Mouse (Mus musculus): ENCODE measurements around the gene Mpp3. TPM values are rescaled to one million over a fixed set of nuclear protein-coding genes. Genes with fewer than 3 reads are reported as not detected.

The Mpp3 gene
- polyA plus RNA-seq, 1 experiment from 2014 or later, result 3.5 TPM

DNA sequence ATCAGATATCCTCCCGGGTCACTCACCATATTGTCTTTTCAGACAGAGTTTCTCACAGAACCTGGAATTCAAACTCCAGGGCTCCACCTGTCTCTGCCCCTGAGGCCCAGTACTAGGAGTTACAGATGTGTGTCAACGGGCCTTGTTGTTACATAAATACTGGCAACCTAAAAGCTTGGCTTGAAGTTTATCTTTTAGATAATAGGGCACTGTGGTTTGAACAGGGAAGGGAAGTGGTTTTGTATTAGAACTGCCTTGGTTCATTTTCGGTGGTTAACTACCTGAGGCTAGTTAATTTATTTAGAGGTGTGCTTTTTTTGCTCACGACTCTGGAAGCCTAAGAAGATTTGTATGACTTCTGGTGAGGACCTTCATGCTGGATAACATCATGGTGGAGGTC is 74.8 kb downstream of the Mpp3 start:
- no peak for TF ChIP-seq CTCF (IDR thresholded peaks at IDR 0.05; ENCODE audit: low read depth)
- H3K4me2 ChIP-seq (ENCODE audit: low read length), result no peak overlapping the region
- H3K36me3 ChIP-seq (ENCODE audit: insufficient read depth, low read length), result no peaks in the 10 kb centered on the region
- no peak overlapping the region for H3K27ac ChIP-seq
- no peak overlapping the region for H3K4me3 ChIP-seq (replicated peaks; ENCODE audit: low read depth, low read length)
- DNase-seq (ENCODE audit: low spot score) (no peak), ATAC-seq (replicated peaks; ENCODE audit: low FRiP score, low read depth) (no peak)
- H3K27me3 ChIP-seq (ENCODE audit: insufficient read depth, low read length), result no peaks in the 10 kb centered on the region
- no peaks in the 10 kb centered on the region for H3K9me3 ChIP-seq (replicated peaks; ENCODE audit: low read length)
- no peaks in the 10 kb centered on the region for H3K4me1 ChIP-seq (replicated peaks; ENCODE audit: insufficient read depth, low read length)
- WGBS, result 40% methylated on average over 4 of the region's 4 CpGs
- no peak overlapping the region for H3K9ac ChIP-seq (ENCODE audit: low read depth, low read length)

DNA sequence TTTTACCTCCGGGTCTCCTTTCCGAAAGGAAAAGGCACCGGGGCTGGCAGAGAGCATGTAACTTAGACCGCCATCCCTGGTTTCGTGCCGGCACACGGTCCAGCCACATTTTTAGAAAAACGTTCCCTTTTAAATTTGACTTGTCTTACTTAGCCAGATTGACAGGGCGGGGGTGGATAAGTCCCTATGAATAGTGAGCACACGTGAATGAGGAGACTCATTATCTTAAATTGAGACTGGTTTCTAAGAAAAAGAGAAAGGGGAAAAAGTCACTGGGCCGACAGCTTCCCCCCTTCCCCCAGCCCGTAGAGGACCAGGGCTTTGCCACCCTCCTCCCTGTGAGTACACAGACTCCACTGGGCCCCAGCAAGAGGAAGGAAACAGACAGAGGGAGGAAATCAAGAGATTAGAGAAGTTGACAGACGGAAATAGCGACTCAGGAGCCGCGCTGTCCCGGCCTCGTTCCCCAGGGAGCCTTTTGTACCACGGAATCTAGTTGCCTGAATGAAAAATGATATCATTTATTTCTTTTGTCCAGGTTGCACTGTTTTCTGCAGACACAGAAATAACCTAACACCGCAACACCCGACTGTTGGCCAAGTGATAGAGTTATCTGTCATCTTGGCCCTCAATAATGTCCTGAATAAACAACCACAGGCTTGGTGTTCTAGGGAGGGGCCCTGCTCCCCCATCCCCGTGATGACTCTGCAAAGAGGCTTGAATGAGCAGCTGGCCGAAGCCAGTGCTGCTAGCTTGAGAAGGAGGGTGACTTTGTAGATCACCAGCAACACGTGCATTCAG is 75.5 kb downstream of the Mpp3 start:
- WGBS, result 22% methylated on average over 24 of the region's 24 CpGs
- no peak for TF ChIP-seq CTCF (IDR thresholded peaks at IDR 0.05; ENCODE audit: low read depth)

GRCm38 (mm10) chr11:101950021-101950420 is 78.2 kb downstream of the Mpp3 start:
- DNase-seq (ENCODE audit: low spot score) (no peak), ATAC-seq (replicated peaks; ENCODE audit: low FRiP score, low read depth) (no peak)
- Histone ChIP-seq H3K27me3 (ENCODE audit: insufficient read depth, low read length) (no peaks in the 10 kb centered on the region), H3K27ac (no peak overlapping the region), H3K9me3 (replicated peaks; ENCODE audit: low read length) (no peaks in the 10 kb centered on the region), H3K4me3 (replicated peaks; ENCODE audit: low read depth, low read length) (no peak overlapping the region), H3K36me3 (ENCODE audit: insufficient read depth, low read length) (no peaks in the 10 kb centered on the region), H3K9ac (ENCODE audit: low read depth, low read length) (no peak overlapping the region), H3K4me2 (ENCODE audit: low read length) (no peak overlapping the region), H3K4me1 (replicated peaks; ENCODE audit: insufficient read depth, low read length) (no peaks in the 10 kb centered on the region; the same call in 1 of the 2 replicates)
- 85% methylated on average over 5 of the region's 5 CpGs for WGBS
- no peak for TF ChIP-seq CTCF (IDR thresholded peaks at IDR 0.05; ENCODE audit: low read depth)

More for the DNA sequence above, 75.5 kb downstream of the Mpp3 start:
- H3K4me3 ChIP-seq (replicated peaks; ENCODE audit: low read depth, low read length), result no peak overlapping the region
- no peaks in the 10 kb centered on the region for H3K36me3 ChIP-seq (ENCODE audit: insufficient read depth, low read length)
- no peak overlapping the region for H3K9ac ChIP-seq (ENCODE audit: low read depth, low read length)
- DNase-seq (ENCODE audit: low spot score), result peak; percentile 89
- no peak; the same call in 1 of the 2 replicates for ATAC-seq (replicated peaks; ENCODE audit: low FRiP score, low read depth)
- no peaks in the 10 kb centered on the region for H3K27me3 ChIP-seq (ENCODE audit: insufficient read depth, low read length)
- H3K27ac ChIP-seq, result peak overlapping the region; percentile 3; the same call in 1 of the 2 replicates
- no peaks in the 10 kb centered on the region for H3K9me3 ChIP-seq (replicated peaks; ENCODE audit: low read length)
- H3K4me1 ChIP-seq (replicated peaks; ENCODE audit: insufficient read depth, low read length), result no peaks in the 10 kb centered on the region
- H3K4me2 ChIP-seq (ENCODE audit: low read length), result peak overlapping the region; percentile 25; the same call in 1 of the 2 replicates

Other genes starting within 250 kb of the Mpp3 start
- 42.6 and 44.7 TPM in 2 replicates for gene Etv4, start 243.1 kb downstream of the Mpp3 start, polyA plus RNA-seq (2015; fragmentation: Nextera tagmentation; extraction: Ambion mirVana)
- gene Meox1, start 134.1 kb downstream of the Mpp3 start, polyA plus RNA-seq (2015; fragmentation: Nextera tagmentation; extraction: Ambion mirVana), result 13.9 and 14.3 TPM in 2 replicates
- 1.6 and 1.8 TPM in 2 replicates for gene Sost, start 61.4 kb downstream of the Mpp3 start, polyA plus RNA-seq (2015; fragmentation: Nextera tagmentation; extraction: Ambion mirVana)
- gene Cfap97d1, start 44.2 kb downstream of the Mpp3 start, polyA plus RNA-seq (2015; fragmentation: Nextera tagmentation; extraction: Ambion mirVana), result not detected in 2 replicates
- gene Dusp3, start 41.4 kb downstream of the Mpp3 start, polyA plus RNA-seq (2015; fragmentation: Nextera tagmentation; extraction: Ambion mirVana), result 51.7 and 57.9 TPM in 2 replicates
- gene Cd300lg, start 13.0 kb upstream of the Mpp3 start, polyA plus RNA-seq (2015; fragmentation: Nextera tagmentation; extraction: Ambion mirVana), result 2.8 and 2.9 TPM in 2 replicates
- 8.8 and 9.3 TPM in 2 replicates for gene Mpp2, start 60.1 kb upstream of the Mpp3 start, polyA plus RNA-seq (2015; fragmentation: Nextera tagmentation; extraction: Ambion mirVana)
- not detected in 2 replicates for gene Ppy, start 72.9 kb upstream of the Mpp3 start, polyA plus RNA-seq (2015; fragmentation: Nextera tagmentation; extraction: Ambion mirVana)
- gene Pyy, start 79.4 kb upstream of the Mpp3 start, polyA plus RNA-seq (2015; fragmentation: Nextera tagmentation; extraction: Ambion mirVana), result not detected in 2 replicates
- gene Nags, start 117.1 kb upstream of the Mpp3 start, polyA plus RNA-seq (2015; fragmentation: Nextera tagmentation; extraction: Ambion mirVana), result not detected in 2 replicates
- 25.0 and 28.6 TPM in 2 replicates for gene Tmem101, start 127.9 kb upstream of the Mpp3 start, polyA plus RNA-seq (2015; fragmentation: Nextera tagmentation; extraction: Ambion mirVana)
- 111 and 123 TPM in 2 replicates for gene Lsm12, start 156.8 kb upstream of the Mpp3 start, polyA plus RNA-seq (2015; fragmentation: Nextera tagmentation; extraction: Ambion mirVana)
- gene G6pc3, start 161.2 kb upstream of the Mpp3 start, polyA plus RNA-seq (2015; fragmentation: Nextera tagmentation; extraction: Ambion mirVana), result 41.4 and 43.6 TPM in 2 replicates
- 38.1 and 39.3 TPM in 2 replicates for gene Hdac5, start 201.7 kb upstream of the Mpp3 start, polyA plus RNA-seq (2015; fragmentation: Nextera tagmentation; extraction: Ambion mirVana)
- gene BC030867, start 220.4 kb upstream of the Mpp3 start, polyA plus RNA-seq (2015; fragmentation: Nextera tagmentation; extraction: Ambion mirVana), result 6.3 and 9.2 TPM in 2 replicates
- 0.09 TPM in 1 of 2 replicates, not detected in the other for gene Asb16, start 240.3 kb upstream of the Mpp3 start, polyA plus RNA-seq (2015; fragmentation: Nextera tagmentation; extraction: Ambion mirVana)